Mouse (Mus musculus) neural tube, embryonic 14.5 days (tissue): ENCODE measurements at regions not wholly inside any gene's neighbourhood (a gene's known extent, or its start where the extent isn't known, plus 50 kb on each side); places are given as distances from the start of the nearest gene placed in this dataset.

Experiments
- ATAC-seq: fragments of 200-750 bp; cut with Nextera tagmentation; 2 replicates; pipeline ENCODE4 v1.8.0; 2017; ENCODE audit warnings: low read depth, mild to moderate bottlenecking, moderate TSS enrichment, moderate library complexity
- H3K27ac ChIP-seq: fragments of 300-500 bp; sonication (generic); 2 replicates; pipeline ENCODE4 v1.5.1; 2014; ENCODE audit warnings: low read depth, mild to moderate bottlenecking, control low read depth, low read length, moderate library complexity, mixed read lengths
- H3K27me3 ChIP-seq: fragments of 300-500 bp; sonication (generic); 2 replicates; pipeline ENCODE4 v1.6.1; 2014; ENCODE audit warnings: low read length; ENCODE audit not compliant: control insufficient read depth, insufficient read depth
- H3K36me3 ChIP-seq: fragments of 300-500 bp; sonication (generic); 2 replicates; pipeline ENCODE4 v1.6.1; 2014; ENCODE audit warnings: low read length, mixed read lengths; ENCODE audit not compliant: control insufficient read depth, insufficient read depth
- H3K4me1 ChIP-seq: fragments of 300-500 bp; sonication (generic); 2 replicates; pipeline ENCODE4 v1.6.1; 2014; ENCODE audit warnings: low read length; ENCODE audit not compliant: control insufficient read depth, insufficient read depth
- H3K4me2 ChIP-seq: fragments of 300-500 bp; sonication (generic); 2 replicates; pipeline ENCODE4 v1.6.1; 2014; ENCODE audit warnings: mild to moderate bottlenecking, low read depth, low read length, control low read depth
- H3K4me3 ChIP-seq: fragments of 300-500 bp; sonication (generic); 2 replicates; pipeline ENCODE4 v1.5.1; 2014; ENCODE audit warnings: low read depth, low read length, control low read depth, mixed read lengths
- H3K9ac ChIP-seq: fragments of 300-500 bp; sonication (generic); replicated peaks from 2 replicates; pipeline ENCODE4 v1.6.1; 2014; ENCODE audit warnings: low read depth, mild to moderate bottlenecking, control low read depth, low read length, mixed read lengths
- H3K9me3 ChIP-seq: fragments of 300-500 bp; sonication (generic); 2 replicates; pipeline ENCODE4 v1.6.1; 2016; ENCODE audit warnings: low read length; ENCODE audit not compliant: control insufficient read depth
- WGBS: fragments of 180-500 bp; shearing (Covaris S2); extraction: QIAGEN DNeasy Blood & Tissue Kit; methylation state at CpG from one replicate; pipeline ENCODE4 v1.1.7; 2014; 5-methylcytosine and 5-hydroxymethylcytosine counted together

GRCm38 (mm10) chr2:118011679-118012078 is 100.0 kb upstream of the Thbs1 start:
- Histone ChIP-seq H3K4me3 (no peak overlapping the region), H3K27ac (no peak overlapping the region), H3K9ac (no peak overlapping the region), H3K4me2 (no peak overlapping the region), H3K36me3 (no peaks in the 10 kb centered on the region), H3K9me3 (no peaks in the 10 kb centered on the region), H3K27me3 (no peaks in the 10 kb centered on the region), H3K4me1 (no peaks in the 10 kb centered on the region)
- no peak for ATAC-seq
- 96% methylated on average over 7 of the region's 7 CpGs for WGBS

- Histone ChIP-seq H3K4me1 (no peaks in the 10 kb centered on the region), H3K9me3 (no peaks in the 10 kb centered on the region), H3K4me2 (no peak overlapping the region), H3K27ac (no peak overlapping the region), H3K4me3 (no peak overlapping the region), H3K36me3 (no peaks in the 10 kb centered on the region), H3K9ac (no peak overlapping the region), H3K27me3 (no peaks in the 10 kb centered on the region)
- no peak for ATAC-seq
- 92% methylated on average over 3 of the region's 3 CpGs for WGBS
These were observed 99.5 kb upstream of the Thbs1 start for GRCm38 (mm10) chr2:118012211-118012610.

GRCm38 (mm10) chr2:118013156-118013555 is 98.5 kb upstream of the Thbs1 start:
- Histone ChIP-seq H3K4me1 (no peaks in the 10 kb centered on the region), H3K36me3 (no peaks in the 10 kb centered on the region), H3K4me2 (no peak overlapping the region), H3K9ac (no peak overlapping the region), H3K4me3 (no peak overlapping the region), H3K27ac (no peak overlapping the region), H3K9me3 (no peaks in the 10 kb centered on the region), H3K27me3 (no peaks in the 10 kb centered on the region)
- 92% methylated on average over 3 of the region's 3 CpGs for WGBS
- ATAC-seq, result no peak

GRCm38 (mm10) chr2:118015182-118015581 is 96.5 kb upstream of the Thbs1 start:
- Histone ChIP-seq H3K9ac (no peak overlapping the region), H3K27ac (no peak overlapping the region), H3K27me3 (no peaks in the 10 kb centered on the region), H3K4me1 (no peaks in the 10 kb centered on the region), H3K4me3 (no peak overlapping the region), H3K36me3 (no peaks in the 10 kb centered on the region), H3K4me2 (no peak overlapping the region), H3K9me3 (no peaks in the 10 kb centered on the region)
- WGBS, result 81% methylated on average over 1 of the region's 1 CpGs
- no peak for ATAC-seq

- Histone ChIP-seq H3K9ac (no peak overlapping the region), H3K4me1 (no peaks in the 10 kb centered on the region), H3K27ac (no peak overlapping the region), H3K36me3 (no peaks in the 10 kb centered on the region), H3K4me3 (no peak overlapping the region), H3K9me3 (no peaks in the 10 kb centered on the region), H3K4me2 (no peak overlapping the region), H3K27me3 (no peaks in the 10 kb centered on the region)
- WGBS, result 80% methylated on average over 6 of the region's 6 CpGs
- ATAC-seq, result no peak
These were observed 85.6 kb upstream of the Thbs1 start for GRCm38 (mm10) chr2:118025829-118026735.

- Histone ChIP-seq H3K36me3 (no peaks in the 10 kb centered on the region), H3K9me3 (no peaks in the 10 kb centered on the region), H3K27me3 (no peaks in the 10 kb centered on the region), H3K27ac (no peak overlapping the region), H3K4me2 (no peak overlapping the region), H3K4me1 (no peaks in the 10 kb centered on the region), H3K4me3 (no peak overlapping the region), H3K9ac (no peak overlapping the region)
- 85% methylated on average over 1 of the region's 1 CpGs for WGBS
- no peak for ATAC-seq
These were observed 82.8 kb upstream of the Thbs1 start for GRCm38 (mm10) chr2:118028881-118029280.

GRCm38 (mm10) chr2:118029470-118030108 is 82.1 kb upstream of the Thbs1 start:
- no peak overlapping the region for H3K4me3 ChIP-seq
- H3K27me3 ChIP-seq, result no peaks in the 10 kb centered on the region
- H3K9me3 ChIP-seq, result no peaks in the 10 kb centered on the region
- H3K4me2 ChIP-seq, result no peak overlapping the region
- H3K4me1 ChIP-seq, result no peaks in the 10 kb centered on the region
- no peak overlapping the region for H3K27ac ChIP-seq
- no peak for ATAC-seq
- H3K9ac ChIP-seq, result no peak overlapping the region
- 74% methylated on average over 1 of the region's 1 CpGs for WGBS
- no peaks in the 10 kb centered on the region for H3K36me3 ChIP-seq

DNA sequence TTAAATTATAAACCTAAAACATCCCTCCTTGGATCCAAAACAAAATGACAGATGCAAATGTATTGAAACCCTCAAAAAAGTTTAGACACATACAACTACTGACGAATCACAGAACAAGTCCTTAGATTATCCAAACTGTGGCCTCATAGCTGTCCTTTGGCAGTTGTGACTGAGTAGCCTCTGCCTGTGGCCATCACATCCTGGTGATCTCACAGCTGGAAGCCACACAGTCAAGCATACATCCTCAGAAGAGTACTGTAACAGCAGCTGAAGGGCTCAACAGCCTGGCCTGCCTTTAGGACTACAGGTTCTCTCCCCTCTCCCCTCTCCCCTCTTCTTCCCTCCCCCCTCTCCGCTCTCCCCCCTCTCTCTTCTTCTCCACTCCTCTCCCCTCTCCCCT is 80.0 kb upstream of the Thbs1 start:
- no peaks in the 10 kb centered on the region for H3K4me1 ChIP-seq
- no peaks in the 10 kb centered on the region for H3K36me3 ChIP-seq
- no peaks in the 10 kb centered on the region for H3K27me3 ChIP-seq
- H3K27ac ChIP-seq, result no peak overlapping the region
- no peak for ATAC-seq
- 87% methylated on average over 2 of the region's 2 CpGs for WGBS
- H3K9ac ChIP-seq, result no peak overlapping the region
- no peaks in the 10 kb centered on the region for H3K9me3 ChIP-seq
- H3K4me2 ChIP-seq, result no peak overlapping the region
- no peak overlapping the region for H3K4me3 ChIP-seq

DNA sequence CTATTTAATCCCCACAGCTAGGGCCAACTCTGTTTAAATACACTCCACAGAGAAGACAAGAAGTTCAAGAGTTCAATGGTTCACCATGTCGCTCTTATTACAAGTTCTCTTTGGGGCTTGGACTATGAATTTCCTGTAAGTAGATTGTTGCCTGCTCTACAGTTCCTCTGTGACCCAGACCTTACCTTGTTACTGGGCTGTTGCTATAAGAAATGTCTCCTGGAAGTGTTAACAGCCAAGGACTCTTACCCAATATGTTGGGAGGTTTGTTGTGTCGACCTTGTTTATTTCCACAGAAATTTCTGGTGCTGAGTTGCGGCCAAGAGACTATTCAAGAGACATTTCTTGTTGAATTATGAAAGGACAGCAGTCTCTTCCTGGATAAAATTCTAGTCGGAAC is 78.3 kb upstream of the Thbs1 start:
- Histone ChIP-seq H3K27me3 (no peaks in the 10 kb centered on the region), H3K4me2 (no peak overlapping the region), H3K9me3 (no peaks in the 10 kb centered on the region), H3K9ac (no peak overlapping the region), H3K36me3 (no peaks in the 10 kb centered on the region), H3K4me1 (no peaks in the 10 kb centered on the region), H3K4me3 (no peak overlapping the region), H3K27ac (no peak overlapping the region)
- no peak for ATAC-seq
- WGBS, result 90% methylated on average over 4 of the region's 4 CpGs
